20 mouse cellular contexts compared by ENCODE assay signal in genomic region chr1:61103581-61103980, GRCm38 (mm10).
DNase-seq lines count a peak whose midpoint lies in the region; ATAC-seq and TF ChIP-seq lines count a peak whose summit lies in the region.
"Had no signal": no experiment of that assay in that cellular context is flagged by ENCODE, and none has a peak within 500 bp of the region (broad histone marks: within the 10 kb centered on the region; RNA-seq: fewer than 3 reads in every experiment).

No protein-coding gene starts in this region.

- TF ChIP-seq POLR2A in lung, adult 2 months (IDR thresholded peaks at IDR 0.05; ENCODE audit: borderline replicate concordance, extremely low read depth, low read depth, low read length) = no peak

- no peaks in the 10 kb centered on the region for H3K4me1 ChIP-seq in heart, embryonic 12.5 days (replicated peaks)
- no peaks in the 10 kb centered on the region for H3K4me1 ChIP-seq in lung, embryonic 14.5 days (ENCODE audit: insufficient read depth)
- no peaks in the 10 kb centered on the region for H3K4me1 ChIP-seq in lung, adult 2 months (ENCODE audit: control insufficient read depth, insufficient read depth, low read length)
- H3K4me1 ChIP-seq in embryonic facial prominence, embryonic 15.5 days = no peaks in the 10 kb centered on the region
- H3K4me1 ChIP-seq in limb, embryonic 15.5 days = peaks cover 6% of the 10 kb centered on the region
- H3K4me1 ChIP-seq in midbrain, embryonic 10.5 days = 0 out of 2 replicates have a peak, but pooled peaks cover 2% of the 10 kb centered on the region

- H3K27me3 ChIP-seq in heart, embryonic 12.5 days (replicated peaks) = no peaks in the 10 kb centered on the region
- no peaks in the 10 kb centered on the region for H3K27me3 ChIP-seq in lung, embryonic 14.5 days (ENCODE audit: insufficient read depth, low read length)
- H3K27me3 ChIP-seq in embryonic facial prominence, embryonic 15.5 days = no peaks in the 10 kb centered on the region
- no peaks in the 10 kb centered on the region for H3K27me3 ChIP-seq in limb, embryonic 15.5 days
- no peaks in the 10 kb centered on the region for H3K27me3 ChIP-seq in midbrain, embryonic 10.5 days (ENCODE audit: low read depth, poor library complexity, severe bottlenecking)
- H3K27me3 ChIP-seq: forebrain, embryonic 13.5 days; hindbrain, embryonic 12.5 days; neural tube, embryonic 15.5 days had no signal

- H3K27ac ChIP-seq in heart, embryonic 12.5 days (ENCODE audit: poor library complexity, severe bottlenecking) = no peak overlapping the region
- H3K27ac ChIP-seq in lung, embryonic 14.5 days (ENCODE audit: low read depth) = no peak overlapping the region
- 0 out of 2 replicates have a peak overlapping the region, but pooled peaks have one; percentile 29 for H3K27ac ChIP-seq in embryonic facial prominence, embryonic 15.5 days (replicated peaks)
- H3K27ac ChIP-seq in limb, embryonic 15.5 days = no peak overlapping the region
- H3K27ac ChIP-seq in midbrain, embryonic 10.5 days (replicated peaks) = no peak overlapping the region
- H3K27ac ChIP-seq: forebrain, embryonic 13.5 days; hindbrain, embryonic 12.5 days; kidney, postnatal 0 days; layer of hippocampus, adult 2 months; neural tube, embryonic 15.5 days had no signal

- H3K9me3 ChIP-seq in heart, embryonic 12.5 days (replicated peaks) = no peaks in the 10 kb centered on the region
- H3K9me3 ChIP-seq in lung, embryonic 14.5 days (ENCODE audit: low read depth, low read length) = no peaks in the 10 kb centered on the region
- no peaks in the 10 kb centered on the region for H3K9me3 ChIP-seq in embryonic facial prominence, embryonic 15.5 days (replicated peaks)
- H3K9me3 ChIP-seq in limb, embryonic 15.5 days = no peaks in the 10 kb centered on the region
- H3K9me3 ChIP-seq in midbrain, embryonic 10.5 days (replicated peaks) = no peaks in the 10 kb centered on the region
- H3K9me3 ChIP-seq: forebrain, embryonic 13.5 days; hindbrain, embryonic 12.5 days; neural tube, embryonic 15.5 days had no signal

- no peaks in the 10 kb centered on the region for H3K36me3 ChIP-seq in heart, embryonic 12.5 days
- H3K36me3 ChIP-seq in lung, embryonic 14.5 days (ENCODE audit: insufficient read depth) = no peaks in the 10 kb centered on the region
- H3K36me3 ChIP-seq in embryonic facial prominence, embryonic 15.5 days = no peaks in the 10 kb centered on the region
- no peaks in the 10 kb centered on the region for H3K36me3 ChIP-seq in limb, embryonic 15.5 days
- H3K36me3 ChIP-seq in midbrain, embryonic 10.5 days = no peaks in the 10 kb centered on the region
- H3K36me3 ChIP-seq: hindbrain, embryonic 12.5 days; neural tube, embryonic 15.5 days had no signal

- no peak for TF ChIP-seq CTCF in lung, embryonic 14.5 days (IDR thresholded peaks at IDR 0.05; ENCODE audit: low read depth)
- no peak for TF ChIP-seq CTCF in lung, adult 2 months (IDR thresholded peaks at IDR 0.05; ENCODE audit: insufficient read depth, low read length)

- no peak for ATAC-seq in heart, embryonic 12.5 days (ENCODE audit: insufficient number of reproducible peaks, low FRiP score)
- ATAC-seq in lung, embryonic 14.5 days (ENCODE audit: insufficient read depth) = no peak
- peak; percentile 51; the same call in 1 of the 2 replicates for ATAC-seq in embryonic facial prominence, embryonic 15.5 days (ENCODE audit: insufficient number of reproducible peaks, low FRiP score, low TSS enrichment, low read depth)
- peak; percentile 63; the same call in 1 of the 2 replicates for ATAC-seq in limb, embryonic 15.5 days (ENCODE audit: insufficient number of reproducible peaks, low FRiP score, low TSS enrichment, low read depth)
- ATAC-seq: CD4-positive, CD25-positive, alpha-beta regulatory T cell, adult 4 months; forebrain, embryonic 13.5 days; intestine, postnatal 0 days had no signal

- peak; percentile 9 for DNase-seq in heart, postnatal 4 days
- DNase-seq in lung, embryonic 14.5 days = peak; percentile 50
- no peak for DNase-seq in lung, adult 2 months
- DNase-seq in midbrain, embryonic 10.5 days (ENCODE audit: low spot score) = no peak
- DNase-seq: adrenal gland, postnatal 36 days; cerebellum, adult 9-10 months; gastrocnemius, postnatal 10 days had no signal

- no peak overlapping the region for H3K4me2 ChIP-seq in heart, embryonic 12.5 days
- no peak overlapping the region for H3K4me2 ChIP-seq in lung, embryonic 14.5 days
- H3K4me2 ChIP-seq in embryonic facial prominence, embryonic 15.5 days (replicated peaks) = no peak overlapping the region
- no peak overlapping the region for H3K4me2 ChIP-seq in limb, embryonic 15.5 days
- H3K4me2 ChIP-seq: forebrain, embryonic 13.5 days; heart, embryonic 11.5 days; hindbrain, embryonic 12.5 days; midbrain, embryonic 11.5 days; neural tube, embryonic 15.5 days had no signal

- H3K9ac ChIP-seq in heart, embryonic 12.5 days = no peak overlapping the region
- H3K9ac ChIP-seq in lung, embryonic 14.5 days = no peak overlapping the region
- H3K9ac ChIP-seq in embryonic facial prominence, embryonic 15.5 days = no peak overlapping the region
- no peak overlapping the region for H3K9ac ChIP-seq in limb, embryonic 15.5 days
- H3K9ac ChIP-seq: forebrain, embryonic 13.5 days; hindbrain, embryonic 12.5 days; neural tube, embryonic 15.5 days had no signal

- H3K4me3 ChIP-seq in heart, embryonic 12.5 days = no peak overlapping the region
- H3K4me3 ChIP-seq in lung, embryonic 14.5 days (ENCODE audit: low read depth, low read length) = no peak overlapping the region
- H3K4me3 ChIP-seq in lung, adult 2 months (replicated peaks; ENCODE audit: extremely low read depth, low read depth, low read length) = no peak overlapping the region
- H3K4me3 ChIP-seq in embryonic facial prominence, embryonic 15.5 days (replicated peaks) = no peak overlapping the region
- H3K4me3 ChIP-seq in limb, embryonic 15.5 days = no peak overlapping the region
- H3K4me3 ChIP-seq in midbrain, embryonic 10.5 days = no peak overlapping the region
- H3K4me3 ChIP-seq: erythroblast, embryonic 14.5 days; forebrain, embryonic 13.5 days; hindbrain, embryonic 12.5 days; layer of hippocampus, adult 2 months; neural tube, embryonic 15.5 days had no signal

- 68% methylated on average over 12 of the region's 12 CpGs for WGBS in heart, embryonic 12.5 days
- 49% methylated on average over 12 of the region's 12 CpGs for WGBS in lung, embryonic 14.5 days
- 64% methylated on average over 12 of the region's 12 CpGs for WGBS in lung, adult 2 months
- WGBS in embryonic facial prominence, embryonic 15.5 days = 42% methylated on average over 12 of the region's 12 CpGs
- 26% methylated on average over 12 of the region's 12 CpGs for WGBS in limb, embryonic 15.5 days
- 93% methylated on average over 12 of the region's 12 CpGs for WGBS in midbrain, embryonic 10.5 days

Comparison
In these comparisons a context has a peak if more than half of its experiments do, and no peak if none do; other contexts are left out.
1. DNase-seq: peak in heart, postnatal 4 days (single experiment) and lung, embryonic 14.5 days (single experiment); none in lung, adult 2 months (single experiment) and midbrain, embryonic 10.5 days (single experiment).
2. ATAC-seq: peak in embryonic facial prominence, embryonic 15.5 days (single experiment) and limb, embryonic 15.5 days (single experiment); none in heart, embryonic 12.5 days (single experiment) and lung, embryonic 14.5 days (single experiment).